Mouse (Mus musculus): Measurements from ENCODE around the gene Col17a1. TPM values are rescaled to one million over a fixed set of nuclear protein-coding genes. Genes with fewer than 3 reads are reported as not detected.

The Col17a1 gene
- polyA plus RNA-seq, 1 experiment from 2014 or later: 0.25 TPM

DNA sequence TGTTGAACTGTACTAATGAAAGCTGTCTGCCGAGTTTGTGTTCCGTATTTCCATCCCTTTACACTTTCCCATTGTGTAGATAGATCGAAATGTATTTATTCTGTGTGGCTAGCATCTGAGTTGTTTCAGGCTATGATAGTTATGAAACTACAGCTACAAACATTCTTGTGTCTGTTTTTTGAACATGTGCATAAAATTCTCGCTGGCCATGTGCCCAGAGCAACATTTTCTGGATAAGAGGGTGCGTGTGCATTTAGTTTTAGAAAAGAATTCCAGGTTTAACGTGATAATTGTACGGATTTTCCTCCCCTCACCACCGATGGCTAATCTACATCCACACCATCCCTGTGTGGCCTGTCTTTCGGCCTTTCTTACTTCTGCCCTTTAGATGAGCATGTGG, 21.6 kb upstream of the Col17a1 start:
- WGBS: 91% methylated on average over 9 of the region's 9 CpGs
- Histone ChIP-seq H3K9me3 (ENCODE audit: control insufficient read depth, low read length) (no peaks in the 10 kb centered on the region), H3K27ac (ENCODE audit: low read depth, low read length) (no peak overlapping the region), H3K4me3 (ENCODE audit: low read depth, low read length) (no peak overlapping the region), H3K36me3 (ENCODE audit: control insufficient read depth, insufficient read depth, low read length) (no peaks in the 10 kb centered on the region), H3K27me3 (ENCODE audit: control insufficient read depth, insufficient read depth, low read length) (no peaks in the 10 kb centered on the region), H3K4me1 (ENCODE audit: control insufficient read depth, insufficient read depth, low read length) (no peaks in the 10 kb centered on the region), H3K9ac (ENCODE audit: low read length) (no peak overlapping the region), H3K4me2 (ENCODE audit: low read depth) (no peak overlapping the region)
- DNase-seq (ENCODE audit: low spot score) (no peak), ATAC-seq (ENCODE audit: insufficient read depth, low FRiP score, low TSS enrichment) (no peak)

DNA sequence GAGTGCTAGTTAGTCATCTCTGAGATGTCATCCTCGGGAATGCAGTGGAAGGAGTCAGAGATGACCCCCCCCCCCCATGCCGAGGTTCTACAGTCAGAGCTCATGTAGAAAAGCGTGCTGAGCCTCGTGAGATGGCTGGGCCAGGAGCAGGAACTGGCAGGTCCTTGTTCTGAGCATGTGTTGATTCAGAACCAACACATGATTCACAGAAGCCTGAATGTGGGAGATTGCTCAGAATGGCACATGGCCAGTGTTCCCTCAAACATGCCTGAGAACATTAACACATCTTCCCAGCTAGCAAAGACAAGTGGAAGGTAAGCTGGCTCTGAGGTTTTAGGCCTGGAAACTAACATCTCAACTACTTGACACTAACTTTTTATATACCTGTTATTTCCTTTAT, 18.5 kb upstream of the Col17a1 start:
- WGBS: 86% methylated on average over 4 of the region's 4 CpGs
- Histone ChIP-seq H3K9ac (ENCODE audit: low read length) (no peak overlapping the region), H3K4me3 (ENCODE audit: low read depth, low read length) (no peak overlapping the region), H3K4me2 (ENCODE audit: low read depth) (no peak overlapping the region), H3K27me3 (ENCODE audit: control insufficient read depth, insufficient read depth, low read length) (no peaks in the 10 kb centered on the region), H3K9me3 (ENCODE audit: control insufficient read depth, low read length) (no peaks in the 10 kb centered on the region), H3K4me1 (ENCODE audit: control insufficient read depth, insufficient read depth, low read length) (no peaks in the 10 kb centered on the region), H3K36me3 (ENCODE audit: control insufficient read depth, insufficient read depth, low read length) (no peaks in the 10 kb centered on the region), H3K27ac (ENCODE audit: low read depth, low read length) (no peak overlapping the region)
- no peak for DNase-seq (ENCODE audit: low spot score)
- no peak for ATAC-seq (ENCODE audit: insufficient read depth, low FRiP score, low TSS enrichment)

DNA sequence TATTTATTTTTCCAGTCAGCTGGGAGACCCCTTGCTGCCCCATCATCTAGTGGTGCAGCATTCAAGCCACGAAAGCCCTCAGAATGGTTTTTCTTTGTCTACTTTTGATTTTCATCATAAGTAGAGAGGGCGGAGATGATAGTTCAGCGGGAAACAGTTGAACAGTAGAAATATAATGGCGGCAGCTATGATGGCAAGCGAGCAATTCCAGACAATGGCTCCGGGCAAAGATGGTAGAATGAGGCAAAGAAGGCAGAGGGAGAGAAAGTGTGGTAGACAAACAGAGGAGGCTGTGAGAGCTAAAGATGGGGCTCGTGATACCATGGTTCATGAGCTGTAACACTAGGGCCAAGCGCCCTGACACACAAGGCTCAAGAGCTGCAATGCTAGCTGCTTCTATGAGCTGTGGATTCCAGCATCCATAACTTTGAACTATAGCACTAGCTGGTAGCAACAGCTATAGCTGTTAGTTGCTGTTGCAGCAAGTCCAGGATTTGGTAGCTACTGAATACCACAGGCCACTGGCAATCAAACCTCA, 13.9 kb upstream of the Col17a1 start:
- H3K9ac ChIP-seq (ENCODE audit: low read length): no peak overlapping the region
- no peak overlapping the region for H3K27ac ChIP-seq (ENCODE audit: low read depth, low read length)
- DNase-seq (ENCODE audit: low spot score) (no peak), ATAC-seq (ENCODE audit: insufficient read depth, low FRiP score, low TSS enrichment) (no peak)
- no peaks in the 10 kb centered on the region for H3K9me3 ChIP-seq (ENCODE audit: control insufficient read depth, low read length)
- no peaks in the 10 kb centered on the region for H3K36me3 ChIP-seq (ENCODE audit: control insufficient read depth, insufficient read depth, low read length)
- WGBS: 89% methylated on average over 8 of the region's 8 CpGs
- no peak overlapping the region for H3K4me3 ChIP-seq (ENCODE audit: low read depth, low read length)
- H3K4me1 ChIP-seq (ENCODE audit: control insufficient read depth, insufficient read depth, low read length): no peaks in the 10 kb centered on the region
- H3K4me2 ChIP-seq (ENCODE audit: low read depth): no peak overlapping the region
- no peaks in the 10 kb centered on the region for H3K27me3 ChIP-seq (ENCODE audit: control insufficient read depth, insufficient read depth, low read length)

DNA sequence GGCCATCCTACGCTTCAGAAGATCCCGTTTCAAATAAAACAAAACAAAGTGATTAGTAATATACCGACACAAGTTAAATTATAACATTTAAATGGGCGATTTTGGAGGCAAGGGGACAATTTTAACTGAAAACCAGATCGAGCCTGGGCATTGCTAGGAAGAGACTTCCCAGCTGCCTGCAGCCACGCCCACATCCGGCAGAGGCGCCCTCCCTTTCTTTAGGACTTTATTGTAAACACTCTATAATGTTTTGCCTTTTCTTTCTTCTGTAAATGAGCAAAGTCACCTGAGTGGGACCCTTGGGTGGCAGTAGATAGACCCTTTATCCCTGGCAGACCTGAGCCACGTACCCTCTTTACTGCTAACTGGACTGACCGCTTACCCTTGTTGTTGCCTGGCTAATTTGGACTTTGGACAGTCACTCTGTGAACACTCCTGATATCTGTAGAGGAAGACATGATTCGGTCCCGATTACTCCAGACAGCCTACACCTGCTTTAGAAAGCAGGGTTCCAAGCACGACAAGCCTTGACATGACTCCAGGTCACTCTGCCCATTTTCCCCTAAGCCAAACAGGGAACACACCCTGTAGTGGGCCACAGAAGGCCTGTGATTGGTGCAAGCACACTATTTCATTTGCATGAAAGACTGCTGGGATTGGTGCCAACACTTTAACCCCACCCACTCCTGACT, 13.3 kb upstream of the Col17a1 start:
- no peak for ATAC-seq (ENCODE audit: insufficient read depth, low FRiP score, low TSS enrichment)
- H3K27ac ChIP-seq (ENCODE audit: low read depth, low read length): no peak overlapping the region

DNA sequence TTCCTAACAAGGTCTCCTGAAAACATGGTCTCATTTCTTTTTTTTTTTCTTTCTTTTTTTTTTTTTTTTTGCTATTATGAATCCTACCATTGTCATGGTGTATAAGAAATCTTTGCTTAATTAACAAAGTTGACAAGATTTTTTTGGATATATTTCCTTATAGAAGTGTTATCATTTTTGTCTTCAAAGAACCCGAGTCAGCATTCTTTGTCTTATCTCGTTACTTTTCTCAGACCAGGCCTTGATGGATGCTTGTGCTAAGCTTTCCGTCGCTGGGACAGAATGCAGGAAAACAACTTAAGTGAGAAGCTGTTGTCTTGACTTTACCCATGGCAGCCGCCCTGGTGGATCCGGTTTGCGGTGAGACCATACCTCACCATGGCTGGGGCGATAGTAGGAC, 8.6 kb upstream of the Col17a1 start:
- Histone ChIP-seq H3K27me3 (ENCODE audit: control insufficient read depth, insufficient read depth, low read length) (no peaks in the 10 kb centered on the region), H3K36me3 (ENCODE audit: control insufficient read depth, insufficient read depth, low read length) (no peaks in the 10 kb centered on the region), H3K9me3 (ENCODE audit: control insufficient read depth, low read length) (no peaks in the 10 kb centered on the region), H3K4me2 (ENCODE audit: low read depth) (no peak overlapping the region), H3K27ac (ENCODE audit: low read depth, low read length) (no peak overlapping the region), H3K9ac (ENCODE audit: low read length) (no peak overlapping the region), H3K4me3 (ENCODE audit: low read depth, low read length) (no peak overlapping the region), H3K4me1 (ENCODE audit: control insufficient read depth, insufficient read depth, low read length) (no peaks in the 10 kb centered on the region)
- WGBS: 91% methylated on average over 8 of the region's 8 CpGs
- no peak for ATAC-seq (ENCODE audit: insufficient read depth, low FRiP score, low TSS enrichment)
- DNase-seq (ENCODE audit: low spot score): no peak

More for the DNA sequence above, 13.3 kb upstream of the Col17a1 start:
- no peak overlapping the region for H3K4me3 ChIP-seq (ENCODE audit: low read depth, low read length)
- no peaks in the 10 kb centered on the region for H3K36me3 ChIP-seq (ENCODE audit: control insufficient read depth, insufficient read depth, low read length)
- DNase-seq (ENCODE audit: low spot score): no peak
- H3K4me2 ChIP-seq (ENCODE audit: low read depth): no peak overlapping the region
- H3K4me1 ChIP-seq (ENCODE audit: control insufficient read depth, insufficient read depth, low read length): no peaks in the 10 kb centered on the region
- WGBS: 72% methylated on average over 13 of the region's 13 CpGs
- H3K9ac ChIP-seq (ENCODE audit: low read length): no peak overlapping the region
- H3K27me3 ChIP-seq (ENCODE audit: control insufficient read depth, insufficient read depth, low read length): no peaks in the 10 kb centered on the region
- no peaks in the 10 kb centered on the region for H3K9me3 ChIP-seq (ENCODE audit: control insufficient read depth, low read length)

DNA sequence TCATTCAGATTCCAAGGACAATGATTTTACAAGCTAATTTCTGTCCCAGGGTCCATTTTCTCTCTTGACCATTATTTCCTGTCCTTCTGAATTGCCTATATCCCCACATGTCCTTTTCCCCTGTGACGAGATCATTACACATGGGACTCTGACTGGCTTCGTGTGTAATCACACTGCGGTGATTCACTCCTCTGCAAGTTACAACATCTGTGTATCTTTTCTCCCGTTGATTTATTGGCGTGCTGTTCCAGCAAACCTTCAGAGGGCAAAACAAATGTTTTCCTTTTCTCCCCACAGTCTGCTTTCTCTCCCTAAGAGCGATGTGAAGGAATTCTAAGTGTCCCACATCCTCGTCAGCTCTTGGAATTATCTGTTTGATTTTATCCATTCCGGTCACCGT, 7.8 kb upstream of the Col17a1 start:
- WGBS: 50% methylated on average over 9 of the region's 9 CpGs
- no peak for DNase-seq (ENCODE audit: low spot score)

DNA sequence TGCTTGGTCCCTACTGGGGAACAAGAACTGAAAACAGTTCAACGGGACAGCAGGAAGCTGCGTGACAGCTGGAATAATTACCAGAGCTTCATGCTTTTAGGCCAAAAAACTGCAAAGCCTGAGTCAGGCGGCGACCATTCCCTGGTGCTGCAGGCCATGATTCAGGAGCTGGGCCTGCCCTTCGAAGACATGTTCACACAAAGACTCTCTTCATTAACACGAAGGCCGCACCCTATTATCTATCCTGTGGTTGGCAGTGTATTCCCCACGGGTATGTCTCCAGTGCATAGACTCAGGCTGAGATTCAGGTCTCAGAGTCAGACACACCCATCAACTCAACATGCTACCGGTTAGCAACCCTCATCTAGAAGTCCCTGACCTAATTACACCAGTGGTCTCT, 6.4 kb upstream of the Col17a1 start:
- 79% methylated on average over 9 of the region's 9 CpGs for WGBS
- Histone ChIP-seq H3K36me3 (ENCODE audit: control insufficient read depth, insufficient read depth, low read length) (no peaks in the 10 kb centered on the region), H3K9me3 (ENCODE audit: control insufficient read depth, low read length) (no peaks in the 10 kb centered on the region), H3K9ac (ENCODE audit: low read length) (no peak overlapping the region), H3K27ac (ENCODE audit: low read depth, low read length) (no peak overlapping the region), H3K4me3 (ENCODE audit: low read depth, low read length) (no peak overlapping the region), H3K27me3 (ENCODE audit: control insufficient read depth, insufficient read depth, low read length) (no peaks in the 10 kb centered on the region), H3K4me1 (ENCODE audit: control insufficient read depth, insufficient read depth, low read length) (no peaks in the 10 kb centered on the region), H3K4me2 (ENCODE audit: low read depth) (no peak overlapping the region)
- DNase-seq (ENCODE audit: low spot score): no peak
- ATAC-seq (ENCODE audit: insufficient read depth, low FRiP score, low TSS enrichment): no peak

More for the DNA sequence above, 7.8 kb upstream of the Col17a1 start:
- Histone ChIP-seq H3K4me3 (ENCODE audit: low read depth, low read length) (no peak overlapping the region), H3K4me2 (ENCODE audit: low read depth) (no peak overlapping the region), H3K4me1 (ENCODE audit: control insufficient read depth, insufficient read depth, low read length) (no peaks in the 10 kb centered on the region), H3K9me3 (ENCODE audit: control insufficient read depth, low read length) (no peaks in the 10 kb centered on the region), H3K36me3 (ENCODE audit: control insufficient read depth, insufficient read depth, low read length) (no peaks in the 10 kb centered on the region), H3K27ac (ENCODE audit: low read depth, low read length) (no peak overlapping the region), H3K27me3 (ENCODE audit: control insufficient read depth, insufficient read depth, low read length) (no peaks in the 10 kb centered on the region), H3K9ac (ENCODE audit: low read length) (no peak overlapping the region)
- no peak for ATAC-seq (ENCODE audit: insufficient read depth, low FRiP score, low TSS enrichment)

DNA sequence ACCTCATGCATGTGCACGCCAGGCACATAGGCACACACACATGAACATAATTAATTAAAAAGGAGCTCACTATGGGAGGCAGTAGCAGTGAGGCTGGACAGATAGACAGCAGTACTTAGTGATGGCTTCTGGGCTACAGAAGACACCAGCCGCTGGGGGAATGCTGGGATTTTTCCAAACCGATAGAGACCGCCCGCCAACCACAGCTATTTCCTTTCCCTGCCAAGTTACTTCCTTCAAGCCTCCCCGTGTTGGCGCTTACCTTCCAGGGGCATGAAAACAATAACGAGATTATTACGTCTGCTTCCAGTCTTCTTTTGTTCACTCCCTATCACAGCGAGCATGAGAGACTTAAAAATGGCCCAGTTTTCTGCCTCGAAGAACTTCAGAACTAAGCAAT, 5.2 kb upstream of the Col17a1 start:
- ATAC-seq (ENCODE audit: insufficient read depth, low FRiP score, low TSS enrichment): no peak
- Histone ChIP-seq H3K27me3 (ENCODE audit: control insufficient read depth, insufficient read depth, low read length) (no peaks in the 10 kb centered on the region), H3K27ac (ENCODE audit: low read depth, low read length) (no peak overlapping the region), H3K4me3 (ENCODE audit: low read depth, low read length) (no peak overlapping the region), H3K9me3 (ENCODE audit: control insufficient read depth, low read length) (no peaks in the 10 kb centered on the region), H3K4me1 (ENCODE audit: control insufficient read depth, insufficient read depth, low read length) (no peaks in the 10 kb centered on the region), H3K4me2 (ENCODE audit: low read depth) (no peak overlapping the region), H3K9ac (ENCODE audit: low read length) (no peak overlapping the region), H3K36me3 (ENCODE audit: control insufficient read depth, insufficient read depth, low read length) (no peaks in the 10 kb centered on the region)
- WGBS: 96% methylated on average over 11 of the region's 11 CpGs
- DNase-seq (ENCODE audit: low spot score): no peak

DNA sequence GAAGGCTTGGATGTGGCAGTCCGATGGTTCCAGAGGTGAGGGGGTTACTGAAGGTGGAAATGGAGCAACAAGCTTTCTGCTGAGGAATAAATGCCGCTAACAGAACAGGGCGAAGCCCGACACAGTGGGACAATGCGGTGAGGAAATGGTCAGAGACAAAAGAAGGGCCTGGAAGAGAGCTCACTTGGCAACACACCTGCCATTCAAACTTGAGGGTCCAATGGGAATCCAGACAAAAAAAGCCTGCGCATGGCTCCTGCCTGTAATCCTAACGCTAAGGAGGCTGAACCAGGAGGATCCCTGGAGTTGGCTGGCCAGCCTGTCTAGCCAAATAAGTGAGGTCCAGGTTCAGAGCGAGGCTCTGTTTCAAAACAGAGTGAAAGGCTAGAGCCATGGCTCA, 4.5 kb upstream of the Col17a1 start:
- no peak for ATAC-seq (ENCODE audit: insufficient read depth, low FRiP score, low TSS enrichment)
- Histone ChIP-seq H3K4me2 (ENCODE audit: low read depth) (no peak overlapping the region), H3K4me1 (ENCODE audit: control insufficient read depth, insufficient read depth, low read length) (no peaks in the 10 kb centered on the region), H3K4me3 (ENCODE audit: low read depth, low read length) (no peak overlapping the region), H3K9ac (ENCODE audit: low read length) (no peak overlapping the region), H3K36me3 (ENCODE audit: control insufficient read depth, insufficient read depth, low read length) (no peaks in the 10 kb centered on the region), H3K27me3 (ENCODE audit: control insufficient read depth, insufficient read depth, low read length) (no peaks in the 10 kb centered on the region), H3K9me3 (ENCODE audit: control insufficient read depth, low read length) (no peaks in the 10 kb centered on the region), H3K27ac (ENCODE audit: low read depth, low read length) (no peak overlapping the region)
- 94% methylated on average over 8 of the region's 8 CpGs for WGBS
- DNase-seq (ENCODE audit: low spot score): no peak

Data from neural tube, embryonic 11.5 days (tissue).